In genomic region chr13:107917564-107917963, GRCm38 (mm10) we compare ENCODE assay signal across 33 mouse cellular contexts.
"Had no signal": no experiment of that assay in that cellular context is flagged by ENCODE, and none has a peak within 500 bp of the region (broad histone marks: within the 10 kb centered on the region; RNA-seq: fewer than 3 reads in every experiment).

No protein-coding gene starts in this region.

- ATAC-seq: hindbrain, embryonic 16.5 days; hindbrain, postnatal 0 days; intestine, embryonic 15.5 days; intestine, embryonic 16.5 days; intestine, postnatal 0 days had no signal

- H3K4me3 ChIP-seq: heart, embryonic 12.5 days; heart, embryonic 13.5 days; heart, embryonic 15.5 days; hindbrain, embryonic 10.5 days; hindbrain, embryonic 12.5 days; hindbrain, embryonic 13.5 days; hindbrain, embryonic 15.5 days; intestine, embryonic 15.5 days; kidney, embryonic 15.5 days; layer of hippocampus, adult 2 months; left cerebral cortex, adult 2 months had no signal

- H3K9ac ChIP-seq: heart, embryonic 12.5 days; heart, embryonic 13.5 days; heart, embryonic 15.5 days; hindbrain, embryonic 12.5 days; hindbrain, embryonic 13.5 days; hindbrain, embryonic 14.5 days; hindbrain, embryonic 15.5 days; intestine, embryonic 15.5 days; kidney, embryonic 15.5 days had no signal

- H3K4me2 ChIP-seq: heart, embryonic 12.5 days; heart, embryonic 13.5 days; heart, embryonic 15.5 days; hindbrain, embryonic 12.5 days; hindbrain, embryonic 13.5 days; hindbrain, embryonic 14.5 days; hindbrain, embryonic 15.5 days; intestine, embryonic 15.5 days; kidney, embryonic 15.5 days had no signal

- H3K27me3 ChIP-seq: hindbrain, embryonic 12.5 days; hindbrain, embryonic 13.5 days; hindbrain, embryonic 15.5 days; intestine, embryonic 15.5 days; kidney, embryonic 15.5 days had no signal

- H3K36me3 ChIP-seq: heart, embryonic 12.5 days; heart, embryonic 13.5 days; heart, embryonic 15.5 days; hindbrain, embryonic 10.5 days; hindbrain, embryonic 12.5 days; hindbrain, embryonic 13.5 days; hindbrain, embryonic 15.5 days; intestine, embryonic 15.5 days; kidney, embryonic 15.5 days had no signal

- H3K27ac ChIP-seq: heart, embryonic 13.5 days; heart, embryonic 15.5 days; hindbrain, embryonic 10.5 days; hindbrain, embryonic 12.5 days; hindbrain, embryonic 13.5 days; hindbrain, embryonic 14.5 days; hindbrain, embryonic 15.5 days; hindbrain, postnatal 0 days; intestine, embryonic 15.5 days; kidney, embryonic 15.5 days; kidney, postnatal 0 days; layer of hippocampus, adult 2 months; left cerebral cortex, adult 2 months had no signal

- DNase-seq: heart, postnatal 10 days; heart, postnatal 14 days; heart, postnatal 36 days; heart, postnatal 4 days; kidney, adult 11 months; kidney, adult 18-20 months; kidney, adult 2 months; kidney, adult 8-10 months; kidney, adult 9 months; kidney, postnatal 10 days; kidney, postnatal 14 days; kidney, postnatal 25 days; kidney, postnatal 36 days; kidney, postnatal 4 days; layer of hippocampus, adult 9-11 months; layer of hippocampus, postnatal 36 days had no signal

- H3K9me3 ChIP-seq: heart, embryonic 12.5 days; heart, embryonic 13.5 days; heart, embryonic 15.5 days; hindbrain, embryonic 10.5 days; hindbrain, embryonic 12.5 days; hindbrain, embryonic 13.5 days; hindbrain, embryonic 15.5 days; intestine, embryonic 15.5 days; kidney, embryonic 15.5 days had no signal

- H3K4me1 ChIP-seq: heart, embryonic 12.5 days; heart, embryonic 13.5 days; heart, embryonic 15.5 days; hindbrain, embryonic 12.5 days; hindbrain, embryonic 13.5 days; hindbrain, embryonic 15.5 days; intestine, embryonic 15.5 days had no signal
